Mouse (Mus musculus) embryonic fibroblast, embryonic 13.5 days (primary cell): ENCODE data around the gene Kcnn1.

Experiments
- CTCF ChIP-seq: IDR thresholded peaks from 2 replicates; pipeline ENCODE4 v1.5.1; 2011; ENCODE audit warnings: mild to moderate bottlenecking, control low read depth, low read length, moderate library complexity, borderline replicate concordance; ENCODE audit not compliant: insufficient read depth
- POLR2A ChIP-seq: IDR thresholded peaks from 2 replicates; pipeline ENCODE4 v1.6.1; 2011; ENCODE audit warnings: low read depth, mild to moderate bottlenecking, control low read depth, low read length, moderate library complexity

DNA sequence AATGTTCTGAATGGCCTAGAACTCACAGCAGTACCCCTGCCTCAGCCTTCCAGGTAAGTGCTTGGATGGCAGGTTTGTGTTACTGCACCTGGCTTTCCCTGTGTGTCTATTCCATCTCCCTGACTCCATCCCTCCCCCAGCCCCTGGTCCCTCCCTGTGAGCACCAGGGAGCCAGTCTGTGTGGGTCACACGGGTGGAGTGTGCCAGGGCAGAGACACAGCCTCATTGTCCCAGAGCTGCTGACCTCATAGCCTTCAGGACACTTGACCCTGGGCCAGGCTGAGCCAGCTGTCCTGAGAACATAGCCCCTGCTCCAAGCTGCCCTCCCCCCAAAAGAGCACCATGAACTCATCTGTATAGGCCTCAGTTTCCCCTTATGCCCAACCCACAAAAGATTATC is 55.8 kb downstream of the Kcnn1 start:
- no peak for TF ChIP-seq POLR2A
- TF ChIP-seq CTCF: no peak
